Mouse (Mus musculus): ENCODE results near the gene Aqp1. TPM values are rescaled to one million over a fixed set of nuclear protein-coding genes. Genes with fewer than 3 reads are reported as not detected.

Aqp1 gene
- total RNA-seq, 1 experiment from 2014 or later: 265 TPM

DNA sequence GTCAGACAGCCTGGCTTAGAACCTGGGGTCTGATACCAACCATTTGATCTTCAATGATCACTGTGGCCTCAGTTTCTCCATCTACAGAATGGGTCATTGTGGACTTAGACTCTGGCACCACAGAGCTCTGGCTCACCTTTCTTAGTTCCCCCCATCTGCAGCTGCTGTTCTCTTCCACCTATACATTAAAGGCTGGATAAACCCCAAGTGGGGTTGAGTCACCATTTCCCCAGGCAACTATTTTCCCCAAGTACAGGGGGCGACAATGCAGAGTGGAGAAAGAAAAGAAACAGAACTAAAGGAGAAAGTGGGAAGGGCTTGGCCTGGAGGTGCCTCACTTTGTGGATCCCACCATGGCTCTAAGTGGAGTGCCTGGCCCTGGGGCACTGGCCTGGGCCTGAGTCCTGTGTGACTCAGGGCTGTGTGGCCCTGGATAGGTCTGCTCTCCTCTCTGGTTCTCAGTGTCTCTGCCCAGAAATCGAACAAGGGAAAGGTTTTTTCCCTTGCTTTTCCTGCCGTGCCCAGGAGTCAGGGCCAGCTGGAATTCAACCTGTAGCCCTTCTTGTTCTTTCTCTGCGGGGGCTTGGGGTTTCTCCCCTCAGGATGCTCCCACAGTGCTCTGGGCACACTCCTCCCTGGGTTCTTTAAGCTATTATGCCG lies 20.9 kb downstream of the Aqp1 start:
- DNase-seq: no peak

DNA sequence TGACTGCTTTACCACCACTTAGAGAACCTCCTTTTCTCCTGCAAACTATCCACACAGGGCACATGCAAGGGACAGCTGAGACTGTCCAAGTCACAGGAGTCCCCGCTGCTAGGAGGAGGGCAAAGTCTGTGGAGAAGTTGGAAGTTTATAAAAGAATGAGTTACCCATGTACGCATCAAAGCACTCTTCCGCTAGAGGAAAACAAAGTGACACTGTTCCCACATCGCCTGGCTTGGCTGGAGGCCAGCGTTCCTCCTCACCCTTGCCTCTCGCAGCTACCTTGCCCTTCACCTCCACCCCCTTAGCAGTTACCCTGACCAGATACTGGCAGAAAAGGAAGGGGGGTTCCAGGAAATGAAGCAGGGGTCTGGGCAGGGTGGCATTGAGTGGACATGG lies 21.4 kb downstream of the Aqp1 start:
- DNase-seq: peak; percentile 48

DNA sequence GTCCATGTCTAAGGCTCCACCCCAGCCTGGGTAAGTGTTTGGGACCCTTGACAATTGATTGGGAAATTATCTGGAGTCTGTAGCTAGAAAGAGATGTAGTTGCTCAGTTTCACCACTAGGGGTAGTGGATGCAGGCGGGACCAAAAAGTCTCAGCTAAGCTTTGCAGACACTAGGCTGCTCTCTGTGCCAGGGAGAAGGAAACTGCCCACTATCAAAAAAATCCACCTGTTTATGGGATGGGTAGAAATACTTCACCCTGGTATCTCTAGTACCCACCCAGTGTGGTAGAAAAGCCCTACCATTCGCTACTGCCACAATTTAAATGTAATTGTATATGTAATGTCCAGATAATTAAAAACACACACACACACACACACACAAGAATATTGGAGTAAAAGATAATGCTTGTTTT lies 22.5 kb downstream of the Aqp1 start:
- no peak for DNase-seq

DNA sequence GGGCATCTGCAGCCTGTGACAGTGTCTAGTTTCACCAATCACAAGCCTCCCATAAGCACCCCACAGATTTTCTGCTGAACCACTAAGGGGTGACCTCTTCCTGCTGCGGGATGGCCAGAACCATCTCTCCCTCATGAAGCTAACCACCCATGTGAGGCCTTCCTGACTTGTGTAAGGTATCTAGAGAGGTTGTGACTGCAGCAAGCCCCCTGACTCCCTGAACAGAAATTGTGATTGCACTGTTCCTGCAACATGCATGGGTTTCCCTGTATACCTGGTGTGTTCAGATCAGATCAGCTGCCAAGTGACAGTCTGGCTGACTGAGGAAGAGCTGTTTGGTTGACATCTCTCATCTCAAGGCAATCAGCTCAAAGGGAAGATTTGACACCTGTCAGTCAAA lies 26.4 kb downstream of the Aqp1 start:
- no peak for DNase-seq

DNA sequence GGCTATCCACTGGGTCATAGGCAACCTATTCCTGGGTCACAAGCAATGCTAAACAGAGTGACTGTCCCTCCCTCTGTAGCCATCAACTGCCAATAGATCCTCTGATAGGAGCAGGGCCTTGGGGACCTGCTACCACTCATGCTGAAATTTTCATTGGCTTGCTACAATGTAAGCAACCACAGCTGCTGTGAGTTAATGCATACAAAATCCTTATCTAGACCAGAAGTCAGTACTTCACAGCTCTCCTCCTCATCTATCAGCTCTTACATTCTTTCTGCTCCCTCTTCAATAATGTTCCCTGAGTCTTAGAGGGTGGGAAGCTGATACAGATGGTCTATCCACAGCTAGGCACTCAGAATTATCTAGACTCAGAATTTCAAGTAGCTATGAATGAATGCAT lies 30.9 kb downstream of the Aqp1 start:
- DNase-seq: no peak

DNA sequence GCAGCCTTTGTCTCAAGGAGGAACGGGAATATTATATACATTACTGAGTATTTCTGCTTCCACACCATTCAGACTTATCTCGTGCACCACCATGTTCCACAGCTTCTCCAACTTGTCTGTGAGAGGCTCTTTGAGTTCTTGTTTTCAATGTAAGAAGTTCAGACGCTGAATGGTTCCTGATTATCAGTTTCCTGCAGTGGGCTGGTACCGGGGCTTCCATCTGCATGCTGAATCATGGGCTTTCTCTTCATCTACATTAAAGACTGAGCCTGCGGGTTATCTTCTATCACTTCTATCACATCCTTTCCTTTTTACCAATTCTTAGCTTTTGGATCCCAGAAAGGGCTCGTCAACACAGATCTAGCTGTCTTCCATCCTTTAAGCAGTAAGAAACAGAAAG lies 34.6 kb downstream of the Aqp1 start:
- no peak for DNase-seq

DNA sequence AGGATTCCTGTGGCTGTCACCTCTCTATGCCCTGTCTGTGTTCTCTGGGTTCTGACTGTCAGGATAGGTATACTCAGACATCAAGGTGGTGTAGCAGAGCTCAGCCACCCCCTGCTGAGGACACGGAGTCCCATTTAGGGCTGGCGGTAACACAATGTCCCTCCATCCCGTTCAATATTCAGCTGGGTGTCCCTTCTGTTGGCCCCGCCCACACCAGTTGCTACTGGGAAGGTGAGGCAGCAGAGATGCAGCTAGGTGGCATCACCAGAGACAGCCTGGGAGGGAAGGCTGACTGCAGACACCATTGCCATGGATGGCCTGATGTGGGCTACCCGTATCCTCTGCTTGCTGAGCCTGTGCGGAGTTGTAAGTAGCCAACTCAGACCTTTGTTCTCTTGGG lies 39.8 kb downstream of the Aqp1 start, which contains the start of gene Ghrhr:
TSS of gene Ghrhr (plus strand) at position 220 of the 400 bp plus-strand sequence.
- DNase-seq: no peak

DNA sequence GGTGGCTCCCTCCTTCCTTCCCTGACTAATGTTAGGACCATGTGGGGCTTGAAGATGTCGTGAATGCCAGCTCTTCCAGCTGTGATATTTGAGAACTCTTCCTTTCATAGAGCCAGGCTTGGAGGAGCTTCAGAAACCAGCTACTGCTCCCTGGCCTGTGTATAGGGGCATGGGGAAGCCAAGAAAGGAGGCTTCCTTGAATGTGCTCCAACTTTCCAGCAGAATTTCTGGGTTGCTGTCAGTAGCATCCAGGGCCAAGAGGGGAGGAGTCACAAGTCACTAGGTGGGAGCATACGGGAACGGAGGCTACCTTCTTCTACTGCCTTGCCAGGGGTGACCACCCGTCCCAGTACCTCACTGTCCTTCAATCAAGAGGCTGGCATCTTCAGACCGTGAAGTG lies 40.3 kb downstream of the Aqp1 start:
- no peak for DNase-seq

DNA sequence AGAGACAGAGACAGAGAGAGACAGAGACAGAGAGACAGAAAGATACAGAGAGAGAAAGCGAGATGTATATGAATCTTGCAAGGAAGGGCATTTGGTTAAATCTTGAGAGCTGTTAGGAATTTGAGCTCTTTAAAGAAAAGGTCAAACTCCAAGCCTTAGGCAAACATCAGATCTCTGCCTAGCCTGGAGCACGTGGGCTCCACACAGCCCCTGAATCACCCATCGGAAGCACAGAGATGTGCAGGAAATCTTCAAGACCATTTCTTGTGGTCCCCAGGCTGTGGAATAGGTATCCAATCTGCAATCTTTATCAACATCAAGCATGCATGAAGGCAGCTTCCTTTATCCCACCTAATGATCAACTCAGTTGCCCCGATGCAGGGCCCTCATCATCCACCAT lies 41.2 kb downstream of the Aqp1 start:
- no peak for DNase-seq

DNA sequence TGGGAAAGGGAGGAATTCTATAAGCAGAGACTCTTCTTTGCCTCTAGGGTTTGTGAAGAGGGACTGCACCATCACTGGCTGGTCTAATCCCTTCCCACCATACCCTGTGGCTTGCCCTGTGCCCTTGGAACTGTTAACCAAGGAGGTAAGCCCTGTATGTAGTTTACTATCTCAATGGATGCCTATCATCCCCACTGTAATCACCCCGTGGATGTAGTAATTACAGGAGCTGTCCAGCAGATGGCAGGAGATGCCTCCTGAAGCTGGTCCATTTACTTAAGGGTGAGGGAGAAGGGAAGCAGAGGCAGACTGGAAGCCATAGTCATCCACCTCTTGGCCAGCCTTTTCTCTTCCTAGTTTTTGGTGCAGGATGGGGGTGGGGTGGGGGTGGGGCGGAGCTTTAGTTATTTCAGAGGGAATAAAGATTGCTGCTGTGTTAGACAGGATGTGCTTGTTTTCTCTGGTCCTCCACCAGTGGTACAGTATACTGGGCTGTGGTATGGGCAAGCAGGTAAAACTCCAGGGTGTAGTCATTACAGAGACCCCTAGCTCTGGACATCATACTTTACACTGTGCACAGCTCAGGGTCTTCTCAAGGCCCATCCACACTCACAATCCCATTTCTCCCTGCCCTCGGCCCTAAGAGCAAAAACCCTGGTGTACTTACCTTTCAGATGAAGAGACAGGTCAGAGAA lies 43.6 kb downstream of the Aqp1 start:
- DNase-seq: peak; percentile 55

DNA sequence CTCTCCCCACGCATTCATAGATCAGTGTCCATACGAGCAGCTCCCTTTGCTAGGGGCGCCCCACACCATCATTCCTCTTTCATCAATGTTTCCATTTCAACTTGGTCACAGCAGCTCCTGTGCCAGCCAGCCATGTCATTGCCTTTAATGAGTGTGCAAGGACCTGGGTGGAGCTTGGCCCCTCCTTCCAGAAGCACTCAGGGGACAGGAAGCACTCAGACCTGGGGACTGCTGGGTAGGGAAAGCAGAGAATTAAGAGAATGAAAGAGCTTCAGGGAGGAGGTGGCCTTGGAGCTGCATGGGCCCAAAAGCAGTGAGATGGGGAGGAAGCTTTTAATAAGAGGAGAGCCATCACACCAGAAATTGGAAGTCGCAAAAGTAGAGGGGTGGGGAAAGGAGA lies 45.7 kb downstream of the Aqp1 start:
- no peak for DNase-seq

DNA sequence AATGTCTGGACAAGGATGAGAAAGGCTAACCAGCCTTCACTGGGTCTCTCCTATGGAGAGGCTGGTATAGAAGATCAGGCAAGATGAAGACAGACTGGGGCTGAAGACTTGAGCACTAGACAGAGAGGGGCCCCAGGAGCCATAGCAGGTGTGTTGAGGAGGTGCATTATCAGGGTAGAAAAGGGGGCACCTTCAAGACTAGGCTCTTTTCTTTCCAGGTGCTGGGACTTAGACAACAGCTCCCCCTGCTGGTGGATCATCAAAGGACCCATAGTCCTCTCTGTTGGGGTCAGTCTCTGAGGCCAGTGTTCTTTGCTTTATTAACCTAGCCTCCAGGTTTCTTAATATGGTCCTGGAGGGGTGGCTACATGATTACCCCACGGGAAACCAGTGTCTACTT lies 47.7 kb downstream of the Aqp1 start:
- peak; percentile 76 for DNase-seq

DNA sequence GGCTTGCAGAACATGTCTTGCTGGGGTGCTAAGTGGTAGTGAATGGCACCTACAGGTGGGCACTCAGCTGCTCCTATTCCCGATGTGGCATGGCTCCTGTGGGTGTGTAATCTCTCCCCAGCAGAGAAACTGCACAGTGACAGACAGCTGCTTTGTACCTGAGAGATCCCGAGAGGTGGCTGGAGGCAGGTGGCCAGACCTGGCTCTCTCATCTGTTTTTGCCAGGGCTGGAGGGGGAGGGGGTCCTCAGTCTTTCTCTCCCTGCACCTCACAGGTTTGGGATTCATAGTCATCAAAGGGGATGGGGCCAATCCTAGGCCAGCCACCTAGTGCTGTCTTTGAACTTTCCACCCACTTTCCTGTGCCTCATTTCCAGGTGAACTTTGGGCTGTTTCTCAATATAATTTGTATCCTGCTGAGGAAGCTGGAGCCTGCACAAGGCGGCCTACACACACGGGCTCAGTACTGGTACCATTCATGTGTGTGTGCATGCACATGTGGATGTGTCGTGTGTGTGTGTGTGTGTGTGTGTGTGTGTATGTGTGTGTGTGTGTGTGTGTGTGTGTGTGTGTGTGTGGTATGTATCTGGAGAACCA lies 48.2 kb downstream of the Aqp1 start:
- DNase-seq: no peak

DNA sequence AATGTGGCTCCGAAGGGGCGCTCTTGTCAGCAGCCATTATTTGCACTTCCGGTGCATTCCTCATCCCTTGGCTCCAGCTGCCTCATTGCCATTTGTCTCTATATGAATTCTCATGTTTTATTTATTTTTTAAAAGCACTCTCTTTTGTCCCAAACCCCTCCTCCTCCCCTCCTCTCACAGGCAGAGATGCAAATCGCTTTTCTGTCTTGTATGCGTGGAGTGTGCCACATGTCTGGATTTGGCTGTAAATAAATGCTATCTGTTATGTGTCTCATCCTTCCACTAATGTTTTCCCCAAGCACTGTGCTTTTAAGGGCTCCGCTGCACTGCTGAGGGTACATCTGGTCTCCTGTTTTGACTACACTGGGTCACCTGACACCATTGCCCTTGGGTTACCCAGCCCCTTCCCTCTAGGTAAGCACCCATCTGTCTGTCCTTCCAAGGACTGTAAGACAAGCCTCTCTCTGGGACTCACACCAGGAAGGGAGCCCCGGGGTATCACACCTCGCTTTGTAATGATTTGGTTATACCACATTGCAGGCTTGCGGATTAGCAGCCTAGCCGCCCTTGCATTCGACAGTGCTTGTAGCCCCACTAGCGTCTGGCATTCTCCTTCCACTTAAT lies 52.4 kb downstream of the Aqp1 start:
- DNase-seq: no peak

DNA sequence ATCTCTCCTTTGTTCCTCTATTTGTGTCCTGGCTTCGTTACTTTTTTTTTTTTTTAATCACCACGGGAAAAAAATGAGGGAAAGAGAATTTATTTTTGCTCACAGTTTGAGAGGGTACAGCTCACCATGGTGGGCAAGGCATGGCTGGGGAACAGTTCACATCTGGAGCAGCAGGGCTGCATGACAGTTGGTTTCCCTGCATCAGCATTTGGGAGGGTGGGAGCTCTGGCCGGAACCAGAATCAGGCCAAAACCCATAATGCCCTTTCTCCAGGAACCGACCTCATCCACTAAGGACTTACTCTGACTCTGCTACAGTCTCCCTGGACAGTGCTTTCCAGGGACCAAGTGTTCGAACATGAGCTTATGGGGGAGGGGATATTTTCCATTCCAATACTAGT lies 53.1 kb downstream of the Aqp1 start:
- no peak for DNase-seq

DNA sequence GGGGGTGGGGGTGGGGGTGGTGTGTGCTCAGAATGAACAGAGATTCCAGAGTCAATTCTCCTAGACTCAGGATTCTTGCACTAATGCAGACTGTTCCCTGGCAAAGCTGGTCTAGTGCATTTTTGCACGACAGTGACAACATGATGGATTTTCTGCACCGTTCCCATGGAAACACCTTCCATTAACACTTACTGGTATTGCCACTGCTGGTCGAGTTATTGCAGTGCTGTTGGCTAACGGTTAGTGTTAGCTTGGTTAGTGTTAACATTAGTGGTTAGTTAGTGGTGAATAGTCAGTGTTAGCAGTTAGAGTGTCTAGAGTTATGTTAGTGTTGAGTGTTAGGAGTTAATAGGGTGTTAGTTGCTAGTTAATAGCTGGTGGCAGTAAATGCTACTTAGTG lies 55.6 kb downstream of the Aqp1 start:
- DNase-seq: no peak

DNA sequence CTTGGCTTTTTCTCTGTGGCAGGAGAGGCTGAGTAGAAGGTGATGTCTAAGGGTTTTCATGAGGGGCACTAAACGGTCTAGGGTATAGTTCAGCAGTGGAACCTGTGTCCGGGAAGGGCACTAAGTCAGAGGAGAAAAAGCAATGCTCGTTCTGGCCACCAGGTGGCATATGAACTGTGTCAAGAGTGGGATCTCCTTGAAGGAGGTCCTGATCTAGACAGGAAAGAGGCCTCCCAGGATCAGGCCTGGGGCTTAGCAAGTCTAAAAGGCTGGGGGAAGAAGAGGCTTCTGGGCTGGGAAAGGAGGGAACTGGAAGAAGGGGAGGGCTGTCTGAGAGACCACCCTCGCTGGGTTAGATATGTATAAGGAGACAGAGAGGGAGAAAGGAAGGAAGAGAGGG lies 56.2 kb downstream of the Aqp1 start:
- DNase-seq: peak; percentile 81

DNA sequence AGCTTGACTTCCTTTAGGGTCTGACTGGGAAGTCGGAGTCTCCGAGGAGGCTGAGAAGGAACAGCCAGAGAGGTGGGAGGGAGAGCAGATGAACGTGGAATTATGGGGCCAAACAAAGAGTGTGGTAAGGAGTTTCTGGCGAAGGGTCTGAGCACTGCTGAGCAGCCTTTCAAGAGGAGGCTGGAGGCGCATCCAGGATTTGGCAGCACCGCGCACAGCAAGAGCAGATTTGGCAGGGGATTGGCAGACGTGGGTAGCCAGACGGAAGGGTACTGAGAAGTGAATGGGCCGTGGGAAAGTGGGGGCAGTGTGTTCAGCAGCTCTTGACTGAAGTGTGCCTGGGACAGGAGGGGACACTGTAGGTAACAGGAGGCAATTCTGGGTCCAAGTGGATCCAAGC lies 58.6 kb downstream of the Aqp1 start:
- no peak for DNase-seq

DNA sequence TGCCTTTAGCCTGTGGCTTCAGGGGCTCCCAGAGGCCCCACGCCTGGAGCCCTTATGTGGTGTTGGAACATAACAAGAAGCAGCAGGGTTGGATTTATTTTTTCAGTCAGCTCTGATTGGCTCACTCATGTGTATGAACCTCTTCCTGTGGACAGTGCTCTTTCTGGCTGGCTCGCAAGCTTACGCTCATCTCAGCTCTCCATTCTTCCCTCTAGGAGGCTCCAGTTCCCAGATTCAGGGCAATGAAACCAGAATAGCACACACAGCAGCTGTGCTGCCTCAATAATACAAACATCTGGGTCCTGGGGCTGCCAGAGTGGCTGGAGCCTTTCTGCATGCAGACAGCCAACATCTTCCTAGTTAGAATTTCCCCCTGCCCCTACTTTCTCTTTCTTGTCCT lies 59.9 kb downstream of the Aqp1 start:
- DNase-seq: no peak

DNA sequence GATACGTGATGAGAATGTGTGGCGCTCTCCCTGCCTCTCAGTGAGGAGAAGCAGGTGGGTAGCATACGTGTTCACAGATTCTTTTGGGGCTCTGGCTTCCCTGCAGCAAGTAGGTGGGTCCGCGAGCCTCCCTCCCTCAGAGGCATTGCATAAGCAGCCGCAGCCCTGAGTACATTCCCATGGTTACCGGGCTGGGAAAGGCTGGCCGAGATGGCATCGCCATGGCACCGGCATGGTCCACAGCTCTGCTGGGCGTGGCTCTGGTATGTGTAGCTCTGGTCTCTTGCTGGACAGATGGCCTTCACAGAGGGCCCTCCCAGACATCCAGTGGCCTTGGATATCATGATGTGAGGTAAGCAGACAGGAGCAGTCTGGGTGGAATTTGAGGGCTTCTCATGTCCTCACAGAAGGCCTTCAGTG lies 60.4 kb downstream of the Aqp1 start:
- peak; percentile 71 for DNase-seq

All from adrenal gland, postnatal 14 days (tissue).